Comparison of ENCODE assay signal across 8 mouse cellular contexts in the genomic region with DNA sequence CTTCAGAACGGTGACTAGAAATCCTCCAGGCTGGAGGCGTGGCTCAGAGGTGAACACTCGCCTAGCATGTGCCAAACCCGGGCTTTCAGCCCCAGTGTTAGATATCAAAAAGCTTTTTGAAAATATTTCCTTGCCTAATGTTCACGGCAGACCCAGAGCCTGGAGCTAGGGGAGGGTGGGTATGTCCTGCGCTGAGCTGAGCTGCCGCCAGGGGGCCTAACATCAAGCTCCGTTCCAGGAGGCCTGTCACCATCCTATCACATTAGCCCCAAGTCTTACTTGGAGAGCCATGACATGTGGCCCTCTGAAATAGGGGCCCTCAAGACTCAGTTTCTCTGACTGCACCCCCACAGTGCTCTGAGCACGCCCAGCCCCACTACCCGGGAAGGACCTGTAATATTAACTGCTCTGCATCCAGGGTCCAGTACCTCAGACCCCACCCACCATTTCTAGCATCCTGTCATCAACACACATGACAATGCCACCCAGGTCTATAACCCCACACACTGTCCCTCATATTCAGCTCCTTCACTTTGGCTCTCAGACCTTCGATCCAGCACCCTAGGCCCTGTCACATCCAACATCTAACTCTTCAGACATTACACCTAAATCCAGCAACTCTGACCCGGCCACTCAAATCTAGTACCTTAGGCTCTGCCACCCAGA. TPM values are rescaled to one million over a fixed set of nuclear protein-coding genes. Genes with fewer than 3 reads are reported as not detected.
DNase-seq lines count a peak whose midpoint lies in the region; ATAC-seq and TF ChIP-seq lines count a peak whose summit lies in the region.

No protein-coding gene starts in this region.

- peak; percentile 84 for ATAC-seq in forebrain, embryonic 14.5 days
- peak; percentile 64 for ATAC-seq in lung, embryonic 15.5 days (ENCODE audit: borderline replicate concordance, extremely low read depth, low FRiP score, low TSS enrichment)

- H3K36me3 ChIP-seq in forebrain, embryonic 14.5 days (ENCODE audit: control insufficient read depth, insufficient read depth, low read length) = peaks cover 35% of the 10 kb centered on the region
- peaks cover 32% of the 10 kb centered on the region for H3K36me3 ChIP-seq in lung, embryonic 15.5 days

- peak overlapping the region; percentile 94 for H3K9ac ChIP-seq in forebrain, embryonic 14.5 days (ENCODE audit: low read length)
- peak overlapping the region; percentile 87 for H3K9ac ChIP-seq in lung, embryonic 15.5 days

- DNase-seq in NIH3T3 (ENCODE audit: low read depth) = peak; percentile 93
- peak; percentile 75 for DNase-seq in cerebellum, adult 11-12 months
- DNase-seq in forebrain, embryonic 14.5 days (ENCODE audit: low spot score) = peak; percentile 86
- peak; percentile 89 for DNase-seq in heart, postnatal 4 days
- peak; percentile 60 to 76 for DNase-seq in layer of hippocampus, adult 8-10 months (ENCODE audit: low spot score in 2 of 2)
- DNase-seq in thymus, postnatal 25 days = peak; percentile 77

- no peaks in the 10 kb centered on the region for H3K9me3 ChIP-seq in forebrain, embryonic 14.5 days (replicated peaks; ENCODE audit: control insufficient read depth, low read length)
- H3K9me3 ChIP-seq in lung, embryonic 15.5 days = no peaks in the 10 kb centered on the region

- peak overlapping the region; percentile 76; the same call in 1 of the 2 replicates for H3K27ac ChIP-seq in forebrain, embryonic 14.5 days (ENCODE audit: low read depth, low read length)
- H3K27ac ChIP-seq in lung, embryonic 15.5 days = peak overlapping the region; percentile 41
- H3K27ac ChIP-seq in olfactory bulb, adult 2 months (ENCODE audit: insufficient read depth, low read depth, low read length) = no peak overlapping the region

- H3K4me1 ChIP-seq in forebrain, embryonic 14.5 days (ENCODE audit: control insufficient read depth, insufficient read depth, low read length) = peaks cover 8% of the 10 kb centered on the region
- H3K4me1 ChIP-seq in lung, embryonic 15.5 days = peaks cover 15% of the 10 kb centered on the region
- H3K4me1 ChIP-seq in olfactory bulb, adult 2 months (ENCODE audit: control insufficient read depth, insufficient read depth, low read length) = peaks cover 5% of the 10 kb centered on the region

- H3K4me3 ChIP-seq in forebrain, embryonic 14.5 days (ENCODE audit: low read depth, low read length) = peak overlapping the region; percentile 85
- H3K4me3 ChIP-seq in lung, embryonic 15.5 days = peak overlapping the region; percentile 77
- peak overlapping the region; percentile 86 for H3K4me3 ChIP-seq in olfactory bulb, adult 2 months (ENCODE audit: insufficient read depth, low read depth, low read length)

- H3K4me2 ChIP-seq in forebrain, embryonic 14.5 days (ENCODE audit: low read length) = peak overlapping the region; percentile 98
- H3K4me2 ChIP-seq in lung, embryonic 15.5 days = peak overlapping the region; percentile 89

- peak; percentile 69 for TF ChIP-seq CTCF in olfactory bulb, adult 2 months (IDR thresholded peaks at IDR 0.05; ENCODE audit: insufficient read depth, low read depth, low read length)

- no peaks in the 10 kb centered on the region for H3K27me3 ChIP-seq in forebrain, embryonic 14.5 days (replicated peaks; ENCODE audit: control insufficient read depth, insufficient read depth, low read length)
- H3K27me3 ChIP-seq in lung, embryonic 15.5 days = no peaks in the 10 kb centered on the region

- 8% methylated on average over 12 of the region's 12 CpGs for WGBS in forebrain, embryonic 14.5 days
- WGBS in lung, embryonic 15.5 days = 4% methylated on average over 12 of the region's 12 CpGs
- 3% methylated on average over 12 of the region's 12 CpGs for WGBS in olfactory bulb, adult 2 months

- TF ChIP-seq POLR2A in olfactory bulb, adult 2 months (IDR thresholded peaks at IDR 0.05; ENCODE audit: insufficient read depth, low read depth, low read length) = no peak

RNA-seq across cellular contexts. Expression of a gene that starts 7.1 kb away (rescaled TPM):
- polyA plus RNA-seq in forebrain, embryonic 14.5 days (2014; fragmentation: Nextera tagmentation; extraction: Ambion mirVana) = 127 and 155 TPM in 2 replicates
- 10 to 100 TPM; 76.9 to 79.3 TPM for total RNA-seq in heart, postnatal 4 days (2021)
- 10 to 100 TPM; 59.0 to 75.5 (median 67.5) TPM for total RNA-seq in layer of hippocampus, adult 8-10 months (2022)
- 89.6 and 92.9 TPM in 2 replicates for polyA plus RNA-seq in lung, embryonic 15.5 days (2015; fragmentation: Nextera tagmentation; extraction: Ambion mirVana)
- polyA plus RNA-seq in olfactory bulb, adult 2 months (2012; ENCODE audit: insufficient read depth, insufficient read length, low replicate concordance, missing spikeins) = not detected in 2 replicates

RNA-seq across cellular contexts. Expression of a gene that starts 8.3 kb away (rescaled TPM):
- not detected in 2 replicates for polyA plus RNA-seq in forebrain, embryonic 14.5 days (2014; fragmentation: Nextera tagmentation; extraction: Ambion mirVana)
- not detected for total RNA-seq in heart, postnatal 4 days (2021)
- total RNA-seq in layer of hippocampus, adult 8-10 months (2022) = not detected
- 0.10 TPM in 1 of 2 replicates, not detected in the other for polyA plus RNA-seq in lung, embryonic 15.5 days (2015; fragmentation: Nextera tagmentation; extraction: Ambion mirVana)
- polyA plus RNA-seq in olfactory bulb, adult 2 months (2012; ENCODE audit: insufficient read depth, insufficient read length, low replicate concordance, missing spikeins) = not detected in 2 replicates

RNA-seq across cellular contexts. Expression of a gene that starts 18.7 kb away (rescaled TPM):
- polyA plus RNA-seq in forebrain, embryonic 14.5 days (2014; fragmentation: Nextera tagmentation; extraction: Ambion mirVana) = 12.8 and 21.6 TPM in 2 replicates
- 1 to 10 TPM; 1.8 to 2.4 TPM for total RNA-seq in heart, postnatal 4 days (2021)
- 100 to 1,000 TPM; 148 to 186 (median 164) TPM for total RNA-seq in layer of hippocampus, adult 8-10 months (2022)
- 5.8 and 6.2 TPM in 2 replicates for polyA plus RNA-seq in lung, embryonic 15.5 days (2015; fragmentation: Nextera tagmentation; extraction: Ambion mirVana)
- polyA plus RNA-seq in olfactory bulb, adult 2 months (2012; ENCODE audit: insufficient read depth, insufficient read length, low replicate concordance, missing spikeins) = not detected in 2 replicates

RNA-seq across cellular contexts. Expression of a gene that starts 33.3 kb away (rescaled TPM):
- polyA plus RNA-seq in forebrain, embryonic 14.5 days (2014; fragmentation: Nextera tagmentation; extraction: Ambion mirVana) = 0.85 and 0.93 TPM in 2 replicates
- total RNA-seq in heart, postnatal 4 days (2021) = 10 to 100 TPM; 23.3 to 28.2 TPM
- total RNA-seq in layer of hippocampus, adult 8-10 months (2022) = 10 to 100 TPM; 12.2 to 14.8 (median 13.2) TPM
- 5.2 and 6.3 TPM in 2 replicates for polyA plus RNA-seq in lung, embryonic 15.5 days (2015; fragmentation: Nextera tagmentation; extraction: Ambion mirVana)
- not detected in 2 replicates for polyA plus RNA-seq in olfactory bulb, adult 2 months (2012; ENCODE audit: insufficient read depth, insufficient read length, low replicate concordance, missing spikeins)

Comparison
In these comparisons a context has a peak if more than half of its experiments do, and no peak if none do; other contexts are left out.
1. RNA of a gene that starts 7.1 kb away (polyA plus RNA-seq): 127 to 155 TPM in forebrain, embryonic 14.5 days and 89.6 to 92.9 TPM in lung, embryonic 15.5 days; not detected in olfactory bulb, adult 2 months; every median in the first group is over 10 times any median in the second.
2. Peak in every context shown above with its lines, with median percentiles within 50 percentile points of each other: DNase-seq and H3K4me3 ChIP-seq.